Mouse (Mus musculus): Measurements from ENCODE around the gene D6Wsu163e. TPM values are rescaled to one million over a fixed set of nuclear protein-coding genes. Genes with fewer than 3 reads are reported as not detected.

Gene D6Wsu163e
- polyA plus RNA-seq, 1 experiment from 2014 or later, result 14.2 TPM

- ATAC-seq (ENCODE audit: insufficient read depth), result no peak
- no peak overlapping the region for H3K27ac ChIP-seq (replicated peaks)
- H3K36me3 ChIP-seq (replicated peaks), result no peaks in the 10 kb centered on the region
- no peaks in the 10 kb centered on the region for H3K27me3 ChIP-seq
- H3K9me3 ChIP-seq (replicated peaks), result no peaks in the 10 kb centered on the region
- H3K4me1 ChIP-seq (replicated peaks), result no peaks in the 10 kb centered on the region
- no peak overlapping the region for H3K9ac ChIP-seq
- H3K4me3 ChIP-seq (replicated peaks), result no peak overlapping the region
- H3K4me2 ChIP-seq, result no peak overlapping the region
- 76% methylated on average over 13 of the region's 13 CpGs for WGBS (ENCODE audit: insufficient replicate concordance)
These were observed 70.3 kb downstream of the D6Wsu163e start for GRCm38 (mm10) chr6:127010021-127010420.

GRCm38 (mm10) chr6:127011947-127012535 is 72.3 kb downstream of the D6Wsu163e start:
- 55% methylated on average over 13 of the region's 13 CpGs for WGBS (ENCODE audit: insufficient replicate concordance)
- Histone ChIP-seq H3K4me3 (replicated peaks) (no peak overlapping the region), H3K27me3 (no peaks in the 10 kb centered on the region), H3K9ac (no peak overlapping the region), H3K9me3 (replicated peaks) (no peaks in the 10 kb centered on the region), H3K36me3 (replicated peaks) (no peaks in the 10 kb centered on the region), H3K27ac (replicated peaks) (no peak overlapping the region), H3K4me1 (replicated peaks) (no peaks in the 10 kb centered on the region), H3K4me2 (no peak overlapping the region)
- ATAC-seq (ENCODE audit: insufficient read depth), result no peak

DNA sequence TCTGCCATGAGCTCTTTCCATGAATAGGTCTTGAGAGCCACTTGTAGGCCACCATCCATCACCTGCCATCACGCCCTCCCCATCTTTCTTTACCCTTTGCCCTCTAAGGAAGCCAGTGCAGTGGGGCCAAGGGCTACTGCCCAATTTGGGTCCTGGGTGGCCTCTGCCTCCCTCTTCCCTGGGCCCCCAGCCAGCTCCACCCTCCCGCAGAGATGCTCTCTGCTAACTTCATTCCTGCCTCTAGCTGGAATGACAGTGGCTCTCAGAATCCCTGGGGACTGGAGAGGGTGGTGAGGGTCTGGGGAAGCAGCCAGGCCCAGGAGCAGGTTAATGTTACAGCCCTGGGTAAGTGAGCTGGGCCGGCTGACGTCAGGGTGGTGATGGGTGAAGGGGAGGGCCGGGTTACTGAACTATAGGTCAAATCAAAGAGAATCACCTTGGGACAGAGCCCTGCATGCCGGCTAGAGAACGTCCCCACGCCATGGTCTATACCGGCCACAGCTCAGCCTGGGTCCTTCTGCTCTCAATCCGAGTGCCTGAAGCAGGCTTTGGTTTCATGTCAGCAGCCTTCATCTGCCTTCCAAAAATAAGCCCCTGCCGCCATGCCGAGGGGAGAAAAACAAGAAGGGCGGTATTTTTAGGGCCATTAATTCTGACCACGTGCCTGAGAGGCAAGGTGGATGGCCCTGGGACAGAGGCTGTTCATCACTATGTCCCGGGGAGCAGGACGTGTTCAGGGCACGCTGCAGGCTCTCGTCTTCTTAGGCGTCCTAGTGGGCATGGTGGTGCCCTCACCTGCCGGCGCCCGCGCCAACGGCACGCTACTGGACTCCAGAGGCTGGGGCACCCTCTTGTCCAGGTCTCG is 75.4 kb downstream of the D6Wsu163e start, which contains the start of gene Fgf6:
Gene Fgf6 (plus strand): TSS at position 681 of the 865 bp plus-strand sequence.
- Histone ChIP-seq H3K4me3 (replicated peaks) (no peak within 1 kb of the TSS), H3K27ac (replicated peaks) (no peak within 1 kb of the TSS), H3K27me3 (peaks cover 13% of the 10 kb centered on the region; the same call in 1 of the 2 replicates), H3K4me1 (replicated peaks) (no peaks in the 10 kb centered on the region), H3K4me2 (no peak within 1 kb of the TSS), H3K9ac (no peak within 1 kb of the TSS), H3K36me3 (replicated peaks) (no peaks in the 10 kb centered on the region), H3K9me3 (replicated peaks) (no peaks in the 10 kb centered on the region)
- 67% methylated on average over 26 of the region's 26 CpGs for WGBS (ENCODE audit: insufficient replicate concordance)
- no peak for ATAC-seq (ENCODE audit: insufficient read depth)

- ATAC-seq (ENCODE audit: insufficient read depth), result no peak
- H3K27ac ChIP-seq (replicated peaks), result no peak overlapping the region
- H3K27me3 ChIP-seq, result peaks cover 24% of the 10 kb centered on the region; the same call in 1 of the 2 replicates
- 4% methylated on average over 6 of the region's 6 CpGs for WGBS (ENCODE audit: insufficient replicate concordance)
- no peak overlapping the region for H3K4me3 ChIP-seq (replicated peaks)
- H3K4me2 ChIP-seq, result no peak overlapping the region
- no peak overlapping the region for H3K9ac ChIP-seq
- H3K36me3 ChIP-seq (replicated peaks), result no peaks in the 10 kb centered on the region
- no peaks in the 10 kb centered on the region for H3K4me1 ChIP-seq (replicated peaks)
- no peaks in the 10 kb centered on the region for H3K9me3 ChIP-seq (replicated peaks)
These were observed 79.5 kb downstream of the D6Wsu163e start for GRCm38 (mm10) chr6:127019254-127019653.

- H3K9me3 ChIP-seq (replicated peaks), result no peaks in the 10 kb centered on the region
- H3K9ac ChIP-seq, result no peak overlapping the region
- WGBS (ENCODE audit: insufficient replicate concordance), result 37% methylated on average over 13 of the region's 13 CpGs
- H3K27ac ChIP-seq (replicated peaks), result no peak overlapping the region
- no peak overlapping the region for H3K4me3 ChIP-seq (replicated peaks)
- no peak for ATAC-seq (ENCODE audit: insufficient read depth)
- H3K27me3 ChIP-seq, result peaks cover 24% of the 10 kb centered on the region; the same call in 1 of the 2 replicates
- H3K36me3 ChIP-seq (replicated peaks), result no peaks in the 10 kb centered on the region
- no peak overlapping the region for H3K4me2 ChIP-seq
- H3K4me1 ChIP-seq (replicated peaks), result no peaks in the 10 kb centered on the region
These were observed 80.7 kb downstream of the D6Wsu163e start for GRCm38 (mm10) chr6:127020431-127020830.

DNA sequence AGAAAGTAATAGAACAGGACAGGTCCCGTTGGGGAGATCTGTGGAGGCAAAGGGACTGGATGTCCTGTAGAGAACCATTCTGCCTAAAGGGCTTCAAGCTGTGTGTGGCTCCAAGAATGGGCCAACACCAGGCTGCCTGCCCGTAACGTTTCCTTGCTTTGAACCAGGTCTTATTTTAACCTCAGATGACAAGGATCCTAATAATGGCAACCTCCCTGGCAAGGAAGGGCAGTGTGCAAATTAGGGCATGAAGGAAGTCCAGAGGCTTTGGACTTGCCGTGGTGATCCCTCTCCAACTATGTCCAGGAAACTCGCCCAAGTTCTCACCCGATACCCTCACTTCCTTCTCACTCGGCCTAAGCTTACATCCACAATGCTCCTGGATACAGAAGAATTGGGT is 85.1 kb downstream of the D6Wsu163e start:
- no peak overlapping the region for H3K27ac ChIP-seq (replicated peaks)
- H3K27me3 ChIP-seq, result peaks cover 14% of the 10 kb centered on the region; the same call in 1 of the 2 replicates
- H3K36me3 ChIP-seq (replicated peaks), result no peaks in the 10 kb centered on the region
- H3K9ac ChIP-seq, result no peak overlapping the region
- H3K4me3 ChIP-seq (replicated peaks), result no peak overlapping the region
- H3K9me3 ChIP-seq (replicated peaks), result no peaks in the 10 kb centered on the region
- WGBS (ENCODE audit: insufficient replicate concordance), result 50% methylated on average over 7 of the region's 7 CpGs
- H3K4me1 ChIP-seq (replicated peaks), result no peaks in the 10 kb centered on the region
- no peak for ATAC-seq (ENCODE audit: insufficient read depth)
- no peak overlapping the region for H3K4me2 ChIP-seq

Other genes starting within 250 kb of the D6Wsu163e start
- 0.10 and 0.16 TPM in 2 replicates for gene Kcna6, start 199.3 kb upstream of the D6Wsu163e start, polyA plus RNA-seq (2015; fragmentation: Nextera tagmentation; extraction: Ambion mirVana)
- 134 and 138 TPM in 2 replicates for gene Ndufa9, start 90.8 kb upstream of the D6Wsu163e start, polyA plus RNA-seq (2015; fragmentation: Nextera tagmentation; extraction: Ambion mirVana)
- gene Akap3, start 86.9 kb upstream of the D6Wsu163e start, polyA plus RNA-seq (2015; fragmentation: Nextera tagmentation; extraction: Ambion mirVana), result not detected in 2 replicates
- not detected in 2 replicates for gene Dyrk4, start 18.1 kb upstream of the D6Wsu163e start, polyA plus RNA-seq (2015; fragmentation: Nextera tagmentation; extraction: Ambion mirVana)
- 41.5 and 43.6 TPM in 2 replicates for gene Rad51ap1, start 375 bp upstream of the D6Wsu163e start, polyA plus RNA-seq (2015; fragmentation: Nextera tagmentation; extraction: Ambion mirVana)
- 0.01 and 0.06 TPM in 2 replicates for gene Fgf6, start 75.6 kb downstream of the D6Wsu163e start, polyA plus RNA-seq (2015; fragmentation: Nextera tagmentation; extraction: Ambion mirVana)
- not detected in 2 replicates for gene Fgf23, start 132.9 kb downstream of the D6Wsu163e start, polyA plus RNA-seq (2015; fragmentation: Nextera tagmentation; extraction: Ambion mirVana)
- gene Tigar, start 169.6 kb downstream of the D6Wsu163e start, polyA plus RNA-seq (2015; fragmentation: Nextera tagmentation; extraction: Ambion mirVana), result 0.52 and 0.53 TPM in 2 replicates
- 47.6 and 47.9 TPM in 2 replicates for gene Ccnd2, start 212.2 kb downstream of the D6Wsu163e start, polyA plus RNA-seq (2015; fragmentation: Nextera tagmentation; extraction: Ambion mirVana)

All from liver, embryonic 15.5 days (tissue).